Mouse (Mus musculus) 3134 (cell line): Measurements from ENCODE around the gene Diras2.
A peak's percentile ranks its signal among the peaks of the same experiment; 100 is the strongest.

ENCODE experiments used
- DNase-seq: peaks from one replicate; pipeline ENCODE4 v3.0.0-alpha.2; 2011; ENCODE audit warnings: low spot score; ENCODE audit not compliant: insufficient read length; ENCODE audit errors: extremely low read depth

Diras2 gene

GRCm38 (mm10) chr13:52552822-52553477, 21.9 kb upstream of the Diras2 start:
- no peak for DNase-seq

GRCm38 (mm10) chr13:52551275-52551674, 20.2 kb upstream of the Diras2 start:
- DNase-seq, result no peak

DNA sequence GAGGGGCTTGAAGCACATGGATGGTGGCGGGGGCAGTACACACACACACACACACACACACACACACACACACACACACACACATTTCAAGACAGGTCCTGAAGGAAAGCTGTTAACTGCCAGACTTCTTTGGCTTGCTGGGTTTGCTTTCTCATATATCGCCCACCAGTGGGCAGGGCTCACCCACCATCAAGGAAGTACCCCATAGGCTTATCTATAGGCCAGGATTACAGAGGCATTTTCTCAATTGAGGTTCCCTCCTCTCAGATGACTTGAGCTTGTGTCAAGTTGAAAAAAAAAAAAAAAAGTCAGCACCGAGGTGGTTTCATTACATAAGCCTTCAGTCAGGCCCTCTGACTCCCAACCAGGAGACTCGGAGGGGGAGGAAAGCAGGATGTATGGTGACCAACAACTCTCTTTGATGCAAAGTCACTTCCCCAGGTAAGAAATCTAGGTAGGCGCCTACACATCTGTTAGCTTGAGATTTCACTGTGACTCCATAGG, 19.7 kb upstream of the Diras2 start:
- no peak for DNase-seq

- peak; percentile 55 for DNase-seq
Measured at GRCm38 (mm10) chr13:52546288-52546687, 15.2 kb upstream of the Diras2 start.

- no peak for DNase-seq
Measured at GRCm38 (mm10) chr13:52542636-52543035, 11.6 kb upstream of the Diras2 start.

- DNase-seq, result no peak
Measured at GRCm38 (mm10) chr13:52542036-52542526, 11.0 kb upstream of the Diras2 start.

DNA sequence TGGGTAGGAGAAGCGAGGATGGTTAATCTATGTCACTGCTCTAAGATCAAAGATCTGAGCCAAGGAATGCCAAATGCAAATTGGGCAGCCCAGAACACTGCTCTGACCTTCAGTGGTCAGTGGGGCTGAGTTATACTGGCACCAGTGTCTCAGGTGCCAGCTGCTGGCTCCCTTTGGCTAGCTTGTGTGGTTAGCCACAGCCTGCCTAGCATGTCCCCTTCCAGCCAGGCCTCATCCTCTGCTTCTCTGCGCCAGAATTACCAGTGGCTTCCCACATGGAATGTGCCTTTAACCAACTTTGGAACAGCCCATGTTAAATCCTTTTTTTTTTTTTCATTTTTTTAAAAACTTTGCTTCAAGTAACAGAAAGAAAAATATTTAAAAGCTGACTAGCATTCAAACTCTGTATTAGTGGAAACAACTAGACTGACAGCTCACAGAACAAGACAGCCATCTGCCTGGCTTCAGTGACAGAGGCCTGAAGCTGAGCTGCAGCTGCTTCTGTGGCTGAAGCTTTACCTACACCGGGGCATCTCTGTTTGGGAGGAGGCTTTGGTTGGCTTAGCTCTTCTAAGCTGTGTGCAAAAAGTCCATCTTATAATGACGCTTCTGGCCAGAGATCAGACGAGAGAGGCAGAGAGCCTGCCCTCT, 10.4 kb upstream of the Diras2 start:
- peak; percentile 78 for DNase-seq

GRCm38 (mm10) chr13:52539461-52539860, 8.4 kb upstream of the Diras2 start:
- DNase-seq, result no peak

DNA sequence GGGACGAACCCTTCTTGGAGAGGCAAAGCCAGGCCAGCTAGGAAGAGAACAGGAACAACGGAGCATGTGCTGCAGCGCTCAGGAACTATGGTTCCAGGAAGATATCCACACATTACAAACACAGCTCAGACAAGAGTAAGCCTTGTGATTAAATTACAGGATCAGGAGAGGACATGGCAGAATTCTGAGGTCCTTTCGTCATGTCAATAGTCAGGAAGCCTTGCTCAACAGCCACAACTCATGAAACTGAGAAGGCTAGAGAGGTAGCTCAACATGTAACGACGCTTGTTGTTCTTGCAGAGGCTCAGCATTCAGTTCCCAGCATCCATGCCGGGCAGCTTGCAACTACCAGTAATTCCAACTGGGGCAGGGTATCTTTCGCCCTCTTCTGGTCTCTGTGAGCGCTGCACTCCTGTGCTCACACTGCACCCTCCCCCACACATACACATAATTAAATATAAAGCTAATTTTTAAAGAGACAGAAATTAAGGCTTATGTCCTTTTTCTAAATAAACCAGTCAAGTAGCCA, 7.6 kb upstream of the Diras2 start:
- no peak for DNase-seq

- no peak for DNase-seq
Measured at GRCm38 (mm10) chr13:52537754-52538587, 6.9 kb upstream of the Diras2 start.

DNA sequence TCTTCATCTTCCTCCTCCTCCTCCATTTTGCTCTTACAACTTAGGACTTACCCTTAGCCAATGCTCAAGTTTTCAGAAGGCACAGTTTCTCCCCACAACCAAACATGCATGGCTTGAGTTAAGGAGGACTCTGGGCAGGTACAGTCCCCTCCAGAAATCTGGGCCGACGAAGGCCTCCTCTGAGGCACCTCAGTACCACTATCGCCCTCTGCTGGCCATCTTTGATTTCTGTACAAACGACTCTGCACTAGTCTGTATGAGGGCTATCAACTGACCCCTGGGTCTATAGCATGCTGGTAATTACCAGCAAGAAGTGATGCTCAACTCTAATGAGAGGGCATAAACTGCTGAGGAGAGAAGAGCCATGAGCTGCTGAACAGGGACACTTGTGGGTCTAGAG, 4.5 kb upstream of the Diras2 start:
- no peak for DNase-seq

DNA sequence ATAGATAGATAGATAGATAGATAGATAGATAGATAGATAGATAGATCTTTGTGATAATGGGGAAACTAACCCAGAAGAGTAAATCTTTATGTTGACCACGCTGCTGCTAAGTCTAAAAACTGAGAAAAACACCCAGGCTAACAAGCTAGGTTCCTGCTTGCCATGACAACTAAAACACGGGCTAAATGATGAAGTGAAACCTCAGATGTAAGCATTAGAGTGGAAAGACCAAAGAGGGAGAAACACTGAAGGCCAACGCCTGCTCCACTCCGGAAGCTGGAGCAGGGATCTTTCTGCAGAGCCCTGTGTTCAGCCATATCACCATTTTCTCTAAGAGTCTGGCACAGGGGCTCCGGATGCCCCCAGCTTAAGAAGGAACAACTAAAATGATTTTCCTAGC, 2.6 kb upstream of the Diras2 start:
- no peak for DNase-seq

DNA sequence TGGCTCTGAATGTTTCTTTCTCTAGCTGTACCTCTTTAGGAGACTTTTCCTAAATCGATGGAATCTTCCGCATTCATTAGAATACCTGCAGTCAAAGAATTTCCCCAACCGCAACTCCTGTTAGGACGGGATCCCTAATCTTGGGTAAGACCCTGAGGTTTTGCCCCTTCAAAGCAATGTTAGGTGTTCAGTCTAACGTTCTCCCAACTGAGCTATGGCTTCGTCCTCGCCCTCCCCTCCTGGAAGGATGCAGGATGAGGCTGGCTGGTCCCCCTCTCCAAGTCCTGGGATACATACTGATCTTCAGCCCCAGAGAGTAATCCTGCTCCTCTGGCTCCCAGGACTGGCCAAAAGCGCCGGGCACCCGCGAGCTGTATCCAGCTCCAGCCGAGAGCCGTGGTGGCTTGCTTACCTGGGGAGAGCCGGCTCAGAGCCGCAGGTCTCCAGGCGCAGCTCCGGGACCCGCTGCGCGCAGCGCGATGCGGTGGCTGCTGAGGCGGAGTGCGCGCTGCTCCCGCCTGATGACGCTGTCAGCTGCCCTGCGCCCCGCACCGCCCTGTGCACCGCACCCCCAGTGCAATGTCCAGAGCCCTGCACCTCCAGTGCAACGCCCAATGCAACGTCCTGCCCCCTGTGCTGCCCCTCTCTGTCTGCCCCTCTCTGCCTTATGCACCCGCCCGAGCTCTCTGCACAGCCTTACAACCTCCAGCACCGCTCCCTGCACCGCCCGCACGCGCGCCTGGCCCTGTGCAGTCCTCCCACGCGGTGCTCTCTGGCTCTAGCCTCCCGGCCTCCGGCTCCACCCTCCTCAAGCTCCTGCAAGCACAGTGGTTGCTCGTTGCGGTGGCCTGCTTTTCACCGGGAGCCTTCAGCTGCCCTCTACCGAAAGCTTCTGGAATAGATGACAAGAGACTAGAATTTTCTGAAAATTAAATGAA, 802 bp downstream of the Diras2 start:
- DNase-seq, result no peak

DNA sequence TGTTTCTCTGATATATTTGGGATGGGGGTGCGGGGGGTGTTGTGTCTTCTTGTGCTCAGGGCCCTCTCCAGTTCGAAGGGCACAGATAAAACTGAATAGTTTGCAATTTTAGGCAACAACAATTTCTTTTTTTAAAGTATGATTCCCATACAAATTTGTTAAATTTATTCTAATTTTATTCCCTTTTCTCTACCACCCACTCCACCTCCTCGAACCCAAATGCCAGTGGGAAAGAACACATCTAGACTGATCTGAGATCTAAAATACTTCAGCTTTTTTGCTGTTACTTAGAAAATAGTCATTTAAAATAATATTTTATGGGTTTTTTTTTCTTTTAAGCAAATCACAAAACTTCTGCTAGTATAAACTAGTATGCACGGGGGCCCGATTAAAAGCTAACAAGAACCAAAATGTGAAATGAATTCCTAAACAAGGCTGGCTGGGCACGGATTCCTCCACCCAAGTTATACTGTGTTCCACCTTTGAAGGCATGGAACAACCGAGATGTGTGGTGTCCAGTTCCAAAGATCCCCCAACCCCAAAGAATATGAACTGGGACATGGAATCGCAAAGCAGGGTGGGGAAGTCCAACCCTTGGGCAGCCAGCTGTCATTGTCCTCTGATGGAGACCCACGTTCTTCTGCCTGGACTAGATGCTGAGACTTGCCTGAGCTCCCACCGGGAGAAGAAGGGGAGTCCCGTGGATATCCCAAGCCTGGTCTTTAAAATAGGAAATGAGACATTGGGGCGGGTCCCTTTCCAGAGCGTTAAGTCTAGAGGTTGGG, 1.7 kb downstream of the Diras2 start:
- no peak for DNase-seq

GRCm38 (mm10) chr13:52528786-52529185, 2.3 kb downstream of the Diras2 start:
- no peak for DNase-seq

DNA sequence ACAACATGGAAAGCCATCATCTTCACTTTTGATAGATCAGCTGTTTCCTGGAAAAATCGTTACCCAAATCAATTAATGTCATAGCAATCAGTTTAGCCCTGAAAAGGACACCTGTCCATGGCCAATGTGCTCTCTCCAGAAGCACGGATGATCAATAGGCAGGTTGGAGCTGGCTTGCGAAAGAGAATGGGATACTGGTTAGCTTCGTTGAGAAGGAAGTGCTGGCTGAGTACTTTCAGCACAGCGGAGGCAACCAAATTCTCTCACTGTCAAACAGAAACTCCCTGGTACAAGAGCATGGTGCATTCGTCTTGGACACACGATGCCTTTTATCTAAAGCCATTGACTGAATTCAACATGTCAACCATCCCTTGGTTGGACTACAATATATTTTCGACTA, 2.8 kb downstream of the Diras2 start:
- no peak for DNase-seq

GRCm38 (mm10) chr13:52526249-52527035, 4.6 kb downstream of the Diras2 start:
- no peak for DNase-seq

GRCm38 (mm10) chr13:52524313-52524712, 6.8 kb downstream of the Diras2 start:
- no peak for DNase-seq
